Mouse (Mus musculus) limb, embryonic 13.5 days (tissue): ENCODE results near the gene Ric8b. TPM values are rescaled to one million over a fixed set of nuclear protein-coding genes. Genes with fewer than 3 reads are reported as not detected.

Source experiments
- ATAC-seq: fragments of 200-750 bp; cut with Nextera tagmentation; 2 replicates; pipeline ENCODE4 v1.8.0; 2017; ENCODE audit warnings: low read depth, moderate number of reproducible peaks, moderate TSS enrichment; ENCODE audit not compliant: low FRiP score
- H3K27ac ChIP-seq: fragments of 300-500 bp; sonication (generic); 2 replicates; pipeline ENCODE4 v1.5.1; 2015; ENCODE audit warnings: inconsistent platforms, mild to moderate bottlenecking, moderate library complexity
- H3K27me3 ChIP-seq: fragments of 300-500 bp; sonication (generic); 2 replicates; pipeline ENCODE4 v1.6.1; 2015; ENCODE audit warnings: mild to moderate bottlenecking, inconsistent platforms
- H3K36me3 ChIP-seq: fragments of 300-500 bp; sonication (generic); 2 replicates; pipeline ENCODE4 v1.6.1; 2015; ENCODE audit warnings: inconsistent platforms, mild to moderate bottlenecking, moderate library complexity
- H3K4me1 ChIP-seq: fragments of 300-500 bp; sonication (generic); 2 replicates; pipeline ENCODE4 v1.6.1; 2015; ENCODE audit warnings: inconsistent platforms
- H3K4me2 ChIP-seq: fragments of 300-500 bp; sonication (generic); replicated peaks from 2 replicates; pipeline ENCODE4 v1.6.1; 2015; ENCODE audit warnings: inconsistent platforms, mild to moderate bottlenecking, moderate library complexity
- H3K4me3 ChIP-seq: fragments of 300-500 bp; sonication (generic); 2 replicates; pipeline ENCODE4 v1.5.1; 2015; ENCODE audit warnings: moderate library complexity, mild to moderate bottlenecking, inconsistent platforms
- H3K9ac ChIP-seq: fragments of 300-500 bp; sonication (generic); 2 replicates; pipeline ENCODE4 v1.6.1; 2015; ENCODE audit warnings: mild to moderate bottlenecking, inconsistent platforms
- H3K9me3 ChIP-seq: fragments of 300-500 bp; sonication (generic); 2 replicates; pipeline ENCODE4 v1.6.1; 2016; ENCODE audit warnings: inconsistent platforms
- WGBS: fragments of 180-500 bp; shearing (Covaris S2); methylation state at CpG from one replicate; pipeline ENCODE4 v1.1.7; 2015; 5-methylcytosine and 5-hydroxymethylcytosine counted together
- polyA plus RNA-seq: library from polyadenylated mRNA; unstranded; fragments of >200 nt; fragmentation: Nextera tagmentation; extraction: Ambion mirVana; gene quantifications from 2 replicates; pipeline ENCODE4 v1.2.1, GENCODE M21; 2015

Gene Ric8b
- polyA plus RNA-seq, 1 experiment from 2014 or later: 30.1 TPM

GRCm38 (mm10) chr10:85050668-85051208 is 133.3 kb downstream of the Ric8b start:
- Histone ChIP-seq H3K9ac (no peak overlapping the region), H3K27me3 (no peaks in the 10 kb centered on the region), H3K4me1 (no peaks in the 10 kb centered on the region), H3K27ac (no peak overlapping the region), H3K4me3 (no peak overlapping the region), H3K36me3 (no peaks in the 10 kb centered on the region), H3K4me2 (no peak overlapping the region), H3K9me3 (0 out of 2 replicates have a peak, but pooled peaks cover 2% of the 10 kb centered on the region)
- ATAC-seq: no peak
- WGBS: 55% methylated on average over 4 of the region's 4 CpGs

GRCm38 (mm10) chr10:85052451-85052850 is 135.0 kb downstream of the Ric8b start:
- 30% methylated on average over 4 of the region's 4 CpGs for WGBS
- no peak overlapping the region for H3K4me2 ChIP-seq
- H3K9me3 ChIP-seq: 0 out of 2 replicates have a peak, but pooled peaks cover 2% of the 10 kb centered on the region
- H3K36me3 ChIP-seq: no peaks in the 10 kb centered on the region
- no peak for ATAC-seq
- H3K9ac ChIP-seq: no peak overlapping the region
- no peaks in the 10 kb centered on the region for H3K27me3 ChIP-seq
- H3K4me3 ChIP-seq: no peak overlapping the region
- no peaks in the 10 kb centered on the region for H3K4me1 ChIP-seq
- no peak overlapping the region for H3K27ac ChIP-seq

GRCm38 (mm10) chr10:85054876-85055275 is 137.5 kb downstream of the Ric8b start:
- no peak overlapping the region for H3K4me3 ChIP-seq
- H3K27ac ChIP-seq: no peak overlapping the region
- ATAC-seq: no peak
- no peaks in the 10 kb centered on the region for H3K36me3 ChIP-seq
- H3K27me3 ChIP-seq: no peaks in the 10 kb centered on the region
- WGBS: 94% methylated on average over 2 of the region's 2 CpGs
- no peaks in the 10 kb centered on the region for H3K4me1 ChIP-seq
- H3K9ac ChIP-seq: no peak overlapping the region
- no peak overlapping the region for H3K4me2 ChIP-seq
- 0 out of 2 replicates have a peak, but pooled peaks cover 2% of the 10 kb centered on the region for H3K9me3 ChIP-seq

Other genes with a start within 250 kb of the Ric8b start
- 0.52 and 0.55 TPM in 2 replicates for gene Rfx4, start 161.6 kb upstream of the Ric8b start, polyA plus RNA-seq
- 1.4 and 1.7 TPM in 2 replicates for gene Fhl4, start 184.9 kb downstream of the Ric8b start, polyA plus RNA-seq
- 133 and 144 TPM in 2 replicates for gene Tmem263, start 185.0 kb downstream of the Ric8b start, polyA plus RNA-seq
- 23.7 and 24.3 TPM in 2 replicates for gene Mterf2, start 210.4 kb downstream of the Ric8b start, polyA plus RNA-seq